ENCODE assay signal across 8 mouse cellular contexts in the genomic region with DNA sequence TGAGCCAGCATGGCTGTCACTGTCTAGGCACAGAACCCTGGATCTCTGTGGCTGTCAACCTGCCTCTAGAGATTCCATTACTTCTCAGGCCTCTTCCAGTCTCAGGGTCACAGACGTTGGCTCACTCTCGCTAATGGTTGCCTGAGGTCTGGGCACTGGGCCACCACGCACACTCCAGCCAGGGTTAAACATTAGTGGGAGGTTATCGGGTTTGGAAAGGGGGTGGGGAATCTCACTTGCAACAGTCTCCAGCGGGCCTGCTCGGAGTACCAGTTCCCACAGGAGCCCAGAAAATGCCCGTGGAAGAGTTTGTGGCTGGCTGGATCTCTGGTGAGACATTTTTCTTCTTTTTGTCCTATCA. TPM values are rescaled to one million over a fixed set of nuclear protein-coding genes. Genes with fewer than 3 reads are reported as not detected.
A peak's percentile ranks its signal among the peaks of the same experiment; 100 is the strongest.
DNase-seq lines count a peak whose midpoint lies in the region; ATAC-seq and TF ChIP-seq lines count a peak whose summit lies in the region.

No protein-coding gene starts in this region.

- peak overlapping the region; percentile 27 for H3K9ac ChIP-seq in heart, adult 2 months (ENCODE audit: low read depth, low read length)
- H3K9ac ChIP-seq in lung, embryonic 16.5 days (ENCODE audit: low read length) = peak overlapping the region; percentile 63

- no peak for TF ChIP-seq CTCF in heart, adult 2 months (IDR thresholded peaks at IDR 0.05)
- TF ChIP-seq CTCF in bone marrow, adult 2 months (IDR thresholded peaks at IDR 0.05; ENCODE audit: control insufficient read depth, insufficient read depth, low read length) = no peak
- no peak for TF ChIP-seq CTCF in kidney, adult 2 months (conservative IDR thresholded peaks at IDR 0.05; ENCODE audit: insufficient read depth, insufficient read length, low read depth, low read length)

- no peak for TF ChIP-seq POLR2A in heart, adult 2 months (IDR thresholded peaks at IDR 0.05; ENCODE audit: insufficient read depth, low read depth, low read length)
- no peak for TF ChIP-seq POLR2A in bone marrow, adult 2 months (IDR thresholded peaks at IDR 0.05; ENCODE audit: borderline replicate concordance, control insufficient read depth, low read depth, low read length)
- no peak for TF ChIP-seq POLR2A in kidney, adult 2 months (IDR thresholded peaks at IDR 0.05; ENCODE audit: low read depth, low read length)

- no peaks in the 10 kb centered on the region for H3K36me3 ChIP-seq in heart, adult 2 months (ENCODE audit: control insufficient read depth, insufficient read depth, low read length)
- H3K36me3 ChIP-seq in kidney, adult 2 months (ENCODE audit: control insufficient read depth, insufficient read depth, low read length) = no peaks in the 10 kb centered on the region
- H3K36me3 ChIP-seq in lung, embryonic 16.5 days (ENCODE audit: control insufficient read depth, insufficient read depth, low read length) = no peaks in the 10 kb centered on the region

- intact Hi-C loops in heart, adult 2 months (cut with DNase I) = loop anchor here (2.0 kb wide), 1 partner anchor 92 kb away; no protein-coding TSS in a partner anchor

- peak; percentile 24 for ATAC-seq in lung, embryonic 16.5 days (ENCODE audit: low read depth)

- peak overlapping the region; percentile 43 for H3K4me2 ChIP-seq in lung, embryonic 16.5 days (ENCODE audit: low read depth, low read length)

- peaks cover 10% of the 10 kb centered on the region for H3K4me1 ChIP-seq in heart, adult 2 months (ENCODE audit: control insufficient read depth, insufficient read depth, low read length)
- no peaks in the 10 kb centered on the region; the same call in 1 of the 2 replicates for H3K4me1 ChIP-seq in bone marrow, adult 2 months (ENCODE audit: control insufficient read depth, insufficient read depth, low read length)
- peaks cover 39% of the 10 kb centered on the region for H3K4me1 ChIP-seq in kidney, adult 2 months (ENCODE audit: control insufficient read depth, insufficient read depth, low read length)
- peaks cover 33% of the 10 kb centered on the region for H3K4me1 ChIP-seq in lung, embryonic 16.5 days (replicated peaks; ENCODE audit: control insufficient read depth, insufficient read depth, low read length)

- peak overlapping the region; percentile 93 for H3K27ac ChIP-seq in heart, adult 2 months
- H3K27ac ChIP-seq in bone marrow, adult 2 months (ENCODE audit: control insufficient read depth, insufficient read depth, low read depth, low read length, poor library complexity) = peak overlapping the region; percentile 94
- H3K27ac ChIP-seq in kidney, adult 2 months (ENCODE audit: insufficient read depth, low read depth, low read length) = peak overlapping the region; percentile 88
- peak overlapping the region; percentile 83 for H3K27ac ChIP-seq in lung, embryonic 16.5 days (ENCODE audit: low read length)

- no peaks in the 10 kb centered on the region for H3K9me3 ChIP-seq in lung, embryonic 16.5 days (ENCODE audit: control insufficient read depth, low read length)

- WGBS in heart, adult 2 months = 11% methylated on average over 7 of the region's 7 CpGs
- 8% methylated on average over 7 of the region's 7 CpGs for WGBS in bone marrow, adult 2 months
- 11% methylated on average over 7 of the region's 7 CpGs for WGBS in kidney, adult 2 months
- 25% methylated on average over 7 of the region's 7 CpGs for WGBS in lung, embryonic 16.5 days

- DNase-seq in heart, adult 2 months = peak; percentile 46 to 59
- DNase-seq in heart, adult 8-10 months (ENCODE audit: low spot score) = no peak
- DNase-seq in kidney, adult 2 months = peak; percentile 97
- DNase-seq in thymus, postnatal 36 days = no peak
- DNase-seq in spleen, postnatal 36 days (ENCODE audit: low spot score in 2 of 2) = no peak
- DNase-seq in embryo, embryonic 11 days = no peak

- H3K27me3 ChIP-seq in heart, adult 2 months (ENCODE audit: control insufficient read depth, insufficient read depth, low read length) = no peaks in the 10 kb centered on the region
- no peaks in the 10 kb centered on the region for H3K27me3 ChIP-seq in kidney, adult 2 months (replicated peaks; ENCODE audit: control insufficient read depth, insufficient read depth, low read length)
- H3K27me3 ChIP-seq in lung, embryonic 16.5 days (ENCODE audit: control insufficient read depth, insufficient read depth, low read depth, low read length) = no peaks in the 10 kb centered on the region

- TF ChIP-seq EP300 in heart, adult 2 months (IDR thresholded peaks at IDR 0.05; ENCODE audit: insufficient read depth, low read depth, low read length) = no peak; the same call in 1 of the 2 replicates

- no peaks in the 10 kb centered on the region for H3K79me2 ChIP-seq in heart, adult 2 months (replicated peaks; ENCODE audit: control insufficient read depth, insufficient read depth, low read length)

- peak overlapping the region; percentile 45 for H3K4me3 ChIP-seq in heart, adult 2 months
- H3K4me3 ChIP-seq in bone marrow, adult 2 months (replicated peaks; ENCODE audit: control insufficient read depth, low read depth, low read length) = peak overlapping the region; percentile 75
- peak overlapping the region; percentile 39 for H3K4me3 ChIP-seq in kidney, adult 2 months (ENCODE audit: insufficient read depth, low read depth, low read length)
- peak overlapping the region; percentile 26 for H3K4me3 ChIP-seq in lung, embryonic 16.5 days (ENCODE audit: low read length)

RNA-seq across cellular contexts. Expression of a gene that starts 0.7 kb away (rescaled TPM):
- total RNA-seq in heart, adult 2 months (2021) = 1 to 10 TPM; 2.8 TPM
- polyA plus RNA-seq in heart, adult 2 months (2012; rRNA removed) = 7.9 and 8.2 TPM in 2 replicates
- total RNA-seq in heart, adult 8-10 months (2022) = 1 to 10 TPM; 2.4 to 3.8 (median 2.8) TPM
- 11.6 and 24.6 TPM in 2 replicates for polyA plus RNA-seq in bone marrow, adult 2 months (2011; ENCODE audit: insufficient read depth, insufficient read length, low replicate concordance, missing spikeins)
- 52.7 and 63.4 TPM in 2 replicates for polyA plus RNA-seq in kidney, adult 2 months (2012; rRNA removed)
- 5.7 and 6.2 TPM in 2 replicates for polyA plus RNA-seq in lung, embryonic 16.5 days (2015; fragmentation: Nextera tagmentation; extraction: Ambion mirVana)

RNA-seq across cellular contexts. Expression of a gene that starts 3.3 kb away (rescaled TPM):
- total RNA-seq in heart, adult 2 months (2021) = 1 to 10 TPM; 7.7 to 8.4 TPM
- polyA plus RNA-seq in heart, adult 2 months (2012; rRNA removed) = 7.0 and 9.3 TPM in 2 replicates
- total RNA-seq in heart, adult 8-10 months (2022) = 1 to 10 TPM; 7.1 to 8.1 (median 7.5) TPM
- 14.3 and 18.1 TPM in 2 replicates for polyA plus RNA-seq in bone marrow, adult 2 months (2011; ENCODE audit: insufficient read depth, insufficient read length, low replicate concordance, missing spikeins)
- 18.5 and 23.1 TPM in 2 replicates for polyA plus RNA-seq in kidney, adult 2 months (2012; rRNA removed)
- 56.4 and 61.1 TPM in 2 replicates for polyA plus RNA-seq in lung, embryonic 16.5 days (2015; fragmentation: Nextera tagmentation; extraction: Ambion mirVana)

RNA-seq across cellular contexts. Expression of a gene that starts 15.6 kb away (rescaled TPM):
- under 1 TPM; 0.14 to 0.47 TPM for total RNA-seq in heart, adult 2 months (2021)
- 0.25 and 0.67 TPM in 2 replicates for polyA plus RNA-seq in heart, adult 2 months (2012; rRNA removed)
- total RNA-seq in heart, adult 8-10 months (2022) = under 1 TPM; 0.23 to 0.50 (median 0.34) TPM
- polyA plus RNA-seq in bone marrow, adult 2 months (2011; ENCODE audit: insufficient read depth, insufficient read length, low replicate concordance, missing spikeins) = 4.4 and 6.4 TPM in 2 replicates
- polyA plus RNA-seq in kidney, adult 2 months (2012; rRNA removed) = 0.52 and 0.73 TPM in 2 replicates
- polyA plus RNA-seq in lung, embryonic 16.5 days (2015; fragmentation: Nextera tagmentation; extraction: Ambion mirVana) = 2.5 and 3.2 TPM in 2 replicates

RNA-seq across cellular contexts. Expression of a gene that starts 34.5 kb away (rescaled TPM):
- 10 to 100 TPM; 82.3 to 83.5 TPM for total RNA-seq in heart, adult 2 months (2021)
- polyA plus RNA-seq in heart, adult 2 months (2012; rRNA removed) = 71.8 and 104 TPM in 2 replicates
- total RNA-seq in heart, adult 8-10 months (2022) = 10 to 100 TPM; 71.9 to 95.2 (median 81.1) TPM
- 31.1 and 60.8 TPM in 2 replicates for polyA plus RNA-seq in bone marrow, adult 2 months (2011; ENCODE audit: insufficient read depth, insufficient read length, low replicate concordance, missing spikeins)
- 71.5 and 79.7 TPM in 2 replicates for polyA plus RNA-seq in kidney, adult 2 months (2012; rRNA removed)
- polyA plus RNA-seq in lung, embryonic 16.5 days (2015; fragmentation: Nextera tagmentation; extraction: Ambion mirVana) = 155 TPM in 2 replicates

RNA-seq across cellular contexts. Expression of a gene that starts 46.3 kb away (rescaled TPM):
- total RNA-seq in heart, adult 2 months (2021) = 1 to 10 TPM; 8.0 to 8.4 TPM
- polyA plus RNA-seq in heart, adult 2 months (2012; rRNA removed) = 11.7 and 19.0 TPM in 2 replicates
- 1 to 10 TPM; 6.0 to 9.7 (median 8.9) TPM for total RNA-seq in heart, adult 8-10 months (2022)
- polyA plus RNA-seq in bone marrow, adult 2 months (2011; ENCODE audit: insufficient read depth, insufficient read length, low replicate concordance, missing spikeins) = 2.3 and 5.3 TPM in 2 replicates
- polyA plus RNA-seq in kidney, adult 2 months (2012; rRNA removed) = 12.0 and 12.2 TPM in 2 replicates
- 15.6 and 17.1 TPM in 2 replicates for polyA plus RNA-seq in lung, embryonic 16.5 days (2015; fragmentation: Nextera tagmentation; extraction: Ambion mirVana)

Comparison
In these comparisons a context has a peak if more than half of its experiments do, and no peak if none do; other contexts are left out.
1. DNase-seq: peak in heart, adult 2 months (2 of 2) and kidney, adult 2 months (single experiment); none in heart, adult 8-10 months (single experiment), thymus, postnatal 36 days (0 of 2), spleen, postnatal 36 days (0 of 2) and embryo, embryonic 11 days (single experiment).
2. Peak in every context shown above with its lines, with median percentiles within 50 percentile points of each other: H3K27ac ChIP-seq and H3K4me3 ChIP-seq.